Mouse (Mus musculus) testis, postnatal 10 days (tissue): ENCODE measurements around the gene Focad.

Experiments used
- DNase-seq: peaks from one replicate; pipeline ENCODE4 v3.0.0; 2021; ENCODE audit warnings: low spot score

Focad gene

DNA sequence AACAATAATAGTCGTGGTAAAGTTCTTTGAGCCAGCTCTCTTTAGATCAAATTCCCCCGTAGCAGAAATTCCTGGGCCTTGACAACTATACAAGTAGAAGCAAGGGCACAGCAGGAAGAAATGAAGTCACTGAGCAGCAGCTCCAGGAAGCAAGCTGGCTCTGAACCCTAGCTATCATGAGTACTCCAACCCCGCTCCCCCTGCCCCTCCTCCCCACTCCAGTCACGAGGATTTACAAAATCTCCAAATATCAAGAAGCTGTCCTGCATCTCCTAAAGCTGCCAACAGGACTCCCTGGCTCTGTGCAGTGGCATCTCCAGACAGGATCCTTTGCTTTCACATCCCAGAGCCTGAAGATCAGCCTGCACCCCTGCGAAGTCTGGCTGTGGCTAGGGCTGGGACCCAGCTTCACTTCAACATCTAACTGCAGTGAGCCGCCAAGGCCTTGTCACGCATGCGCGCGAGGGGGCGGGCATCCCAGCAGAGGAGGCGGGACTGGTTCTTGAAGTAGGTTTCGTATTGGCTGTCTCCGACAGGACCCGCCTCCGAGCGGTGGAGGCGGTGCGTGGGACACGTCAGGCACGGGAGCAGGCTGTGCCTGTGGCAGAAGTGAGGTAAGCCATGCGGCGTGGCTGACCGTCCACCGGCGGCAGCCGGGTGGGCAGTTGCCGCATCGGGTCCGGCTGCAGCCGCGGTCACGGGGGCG, at the start of gene Focad:
Gene Focad (plus strand): TSS at position 568 of the 706 bp plus-strand sequence.
- DNase-seq = peak; percentile 98

DNA sequence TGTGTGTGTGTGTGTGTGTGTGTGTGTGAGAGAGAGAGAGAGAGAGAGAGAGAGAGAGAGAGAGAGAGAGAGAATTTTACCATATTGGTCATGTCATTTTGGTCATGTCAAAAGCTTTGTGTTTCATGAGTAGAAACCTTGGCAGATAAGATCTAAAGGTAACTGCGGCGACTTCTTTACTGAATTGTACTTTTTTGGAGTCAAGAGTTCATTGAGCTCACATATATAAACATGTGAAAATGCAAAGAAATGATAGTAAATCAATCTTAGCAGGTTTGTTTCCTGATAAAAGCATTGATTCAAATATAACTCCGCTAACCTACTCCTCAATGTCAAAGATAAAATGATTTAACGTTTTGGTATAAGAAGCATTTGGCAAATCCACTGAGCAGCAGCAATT, 49.3 kb upstream of the Focad start:
- no peak for DNase-seq

DNA sequence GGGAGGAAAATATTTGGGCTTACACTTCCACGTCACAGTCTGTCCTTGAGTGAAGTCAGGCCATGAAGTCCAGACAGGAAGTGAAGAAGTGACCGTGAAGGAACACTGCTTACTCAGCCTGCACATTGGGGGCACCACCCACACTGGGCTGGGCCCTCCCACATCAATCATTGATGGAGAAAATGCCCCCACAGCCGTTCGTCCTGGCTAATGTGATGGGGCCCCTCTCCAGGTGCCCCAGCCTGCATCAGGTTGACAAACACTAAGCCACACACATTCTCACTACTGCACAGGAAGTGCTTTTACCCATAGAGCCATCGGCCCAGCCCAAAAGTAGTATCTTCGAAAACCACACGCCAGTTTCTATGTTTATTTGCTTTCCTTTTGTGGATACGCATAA, 48.1 kb upstream of the Focad start:
- DNase-seq = no peak

DNA sequence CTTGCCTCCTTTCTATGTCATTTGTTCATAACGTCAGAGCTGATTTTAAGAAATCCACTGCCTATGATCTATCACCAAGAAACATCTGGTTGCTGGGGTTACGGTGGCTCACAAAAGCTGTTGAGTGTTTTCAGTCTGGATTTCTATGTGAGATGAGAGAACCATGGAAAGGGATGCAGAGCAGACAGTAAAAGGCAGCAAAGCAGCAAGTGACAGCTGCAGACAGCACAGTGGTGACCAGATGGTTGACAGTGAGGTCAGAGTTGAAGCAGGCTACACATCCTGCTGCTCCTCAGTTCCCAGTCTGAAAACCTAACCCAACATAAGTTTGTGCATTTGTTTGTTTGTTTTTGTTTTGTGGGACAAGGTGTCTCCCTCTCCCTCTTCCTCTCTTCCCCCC, 19.0 kb upstream of the Focad start:
- DNase-seq = no peak

DNA sequence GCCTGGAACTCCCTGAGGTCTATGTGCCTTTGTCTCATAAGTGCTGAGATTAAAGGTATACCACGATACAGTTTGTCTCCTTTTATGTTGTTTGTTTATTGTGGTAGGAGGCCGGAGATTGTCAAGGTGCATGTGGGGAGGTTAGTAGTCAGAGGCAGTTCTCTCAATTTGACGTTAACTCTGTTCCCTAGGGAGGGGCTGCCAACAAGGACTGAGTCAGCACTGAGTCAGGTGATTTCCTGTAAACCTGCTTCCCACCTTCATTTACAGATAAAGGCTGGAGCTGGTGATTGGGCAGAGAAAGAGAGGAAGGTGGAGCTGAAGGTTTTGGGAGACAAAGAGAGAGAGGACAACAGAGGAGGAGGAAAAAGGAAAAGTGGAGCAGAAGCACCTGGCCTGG, 15.4 kb upstream of the Focad start:
- DNase-seq = no peak

DNA sequence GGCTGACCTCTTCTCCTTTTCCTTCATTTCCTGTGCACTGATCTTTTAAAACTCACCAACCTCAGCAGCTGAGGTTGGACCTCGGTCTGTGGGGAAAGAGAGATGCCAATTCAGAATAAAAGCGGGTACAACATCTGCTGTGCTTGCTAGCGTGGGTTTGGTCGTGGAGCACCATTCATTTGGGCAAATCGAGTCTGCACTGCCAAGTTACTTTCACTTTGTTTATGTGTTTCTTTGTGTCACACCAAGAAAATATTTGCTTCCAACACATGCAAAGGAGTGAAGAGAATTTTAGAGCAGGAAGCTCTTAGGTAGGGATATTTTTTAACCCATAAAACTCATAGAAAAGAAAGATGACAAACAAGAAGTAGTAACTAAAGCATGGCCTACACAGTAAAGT, 13.0 kb upstream of the Focad start:
- no peak for DNase-seq

DNA sequence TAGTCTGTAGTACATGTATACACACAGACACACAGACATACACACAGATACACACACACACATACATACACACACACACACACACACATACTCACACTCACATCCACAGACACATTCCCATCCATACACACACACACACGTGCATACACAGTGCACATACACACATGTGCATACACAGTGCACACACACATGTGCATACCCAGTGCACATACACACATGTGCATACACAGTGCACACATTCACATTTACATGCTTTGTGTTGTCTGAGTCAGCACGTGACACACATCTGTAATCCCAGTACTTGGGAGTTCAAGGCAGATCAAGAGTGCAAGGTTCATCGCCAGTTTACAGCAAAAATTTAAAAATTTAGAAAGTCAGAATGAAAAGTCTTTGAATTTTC, 12.5 kb upstream of the Focad start:
- DNase-seq = no peak

DNA sequence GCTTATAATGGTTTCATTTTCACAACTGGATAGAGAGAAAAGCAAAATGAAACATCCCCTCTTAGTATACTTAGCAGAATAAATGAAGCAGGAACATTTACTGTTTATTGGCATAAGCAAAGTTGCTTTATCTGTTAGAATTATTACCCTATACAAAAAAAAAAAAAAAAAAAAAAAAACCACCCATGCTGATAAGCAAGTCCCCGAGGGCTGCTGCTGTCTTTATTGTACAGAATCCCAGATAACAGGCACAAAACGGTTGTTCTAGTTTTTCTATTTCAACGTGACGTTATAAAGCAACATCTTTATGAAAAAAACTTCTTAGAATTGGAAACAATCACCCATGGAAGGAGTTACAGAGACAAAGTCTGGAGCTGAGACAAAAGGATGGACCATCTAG, 12.0 kb upstream of the Focad start:
- no peak for DNase-seq

DNA sequence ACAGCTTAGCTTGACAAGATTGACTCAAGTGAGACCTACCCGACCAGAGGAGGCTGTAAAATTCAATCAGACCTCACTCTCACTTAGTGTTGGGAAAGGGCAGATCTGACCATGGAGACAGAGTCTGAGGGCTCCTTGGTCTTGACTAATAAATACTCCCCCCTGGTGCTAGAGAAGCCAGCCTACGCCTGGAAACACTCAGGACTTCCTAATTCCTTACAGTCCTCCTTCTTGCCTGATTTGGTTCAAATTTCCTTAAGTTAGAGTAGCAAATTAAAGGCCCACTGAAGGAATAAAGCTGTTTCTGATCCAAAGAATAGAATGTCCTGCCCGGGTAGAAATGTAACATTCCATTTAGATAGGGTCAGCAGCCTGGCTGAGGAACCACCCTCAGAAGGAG, 10.6 kb upstream of the Focad start:
- no peak for DNase-seq

DNA sequence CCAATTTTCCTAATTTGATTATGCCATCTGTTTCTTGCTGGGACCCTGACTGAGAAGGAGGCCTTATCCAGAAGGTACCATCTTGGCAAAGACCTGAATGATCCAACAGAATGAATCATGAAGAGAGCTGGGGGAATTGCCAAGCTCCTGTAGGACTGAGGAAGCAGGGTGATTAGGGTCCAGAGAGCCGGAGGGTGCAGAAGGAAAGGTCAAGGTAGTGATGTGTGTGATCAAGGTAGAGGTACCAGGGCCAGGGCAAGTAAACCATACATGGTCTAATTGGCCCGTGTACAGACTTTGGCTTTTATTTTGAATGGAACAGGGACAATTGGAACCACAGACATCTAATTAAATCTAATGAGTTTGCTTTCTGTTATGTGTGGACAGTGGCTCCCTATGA, 4.1 kb upstream of the Focad start:
- no peak for DNase-seq

DNA sequence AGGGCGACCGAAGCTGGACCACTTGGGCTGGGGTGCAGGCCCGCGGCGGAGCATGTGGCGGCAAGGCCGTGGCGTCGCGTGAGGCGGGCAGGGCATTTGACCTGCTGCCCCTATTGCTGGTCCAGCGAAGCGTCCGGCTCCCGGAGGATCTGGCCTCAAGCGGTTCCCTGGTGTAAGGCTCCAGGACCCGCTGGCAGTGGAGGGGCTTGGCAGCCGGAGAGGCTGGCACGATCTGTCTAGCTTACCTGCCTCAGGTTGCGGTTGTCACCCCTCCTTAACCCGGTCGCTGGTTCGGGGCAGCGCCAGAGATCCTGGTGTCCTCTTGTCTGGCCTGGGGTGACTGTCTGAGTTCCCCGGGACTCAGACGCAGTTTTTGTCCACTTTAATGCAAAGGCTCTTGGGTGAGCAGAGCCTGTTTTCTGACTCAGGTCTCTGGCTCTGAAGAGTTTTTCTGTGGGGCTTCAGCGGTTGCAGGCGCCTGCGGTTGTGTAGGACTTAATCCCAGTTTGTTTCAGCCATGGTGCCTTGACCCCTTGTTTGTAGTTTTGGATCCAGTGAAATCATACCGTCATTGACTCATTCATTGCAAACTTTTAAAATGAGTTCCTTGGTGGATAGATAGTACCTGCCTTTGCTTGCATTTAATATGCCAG, 465 bp downstream of the Focad start:
- DNase-seq = no peak

DNA sequence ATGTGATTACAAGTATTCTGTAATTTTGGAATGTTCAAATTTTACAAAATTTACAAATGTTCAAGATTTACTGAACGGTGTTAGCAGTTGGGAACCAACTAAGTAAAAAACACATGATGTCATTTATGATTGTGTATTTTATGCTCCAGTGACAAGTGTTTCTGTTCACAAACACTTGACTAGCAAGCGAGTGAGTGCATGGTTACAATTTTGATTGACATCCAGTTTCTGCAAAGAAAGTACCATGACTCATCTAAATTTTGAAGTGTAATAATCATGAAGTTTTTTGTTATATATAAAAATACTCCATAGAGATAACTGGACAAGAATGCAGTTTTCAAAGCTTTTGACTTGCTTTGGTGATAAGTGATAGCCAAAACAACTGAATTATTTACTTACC, 1.3 kb downstream of the Focad start:
- DNase-seq = no peak

DNA sequence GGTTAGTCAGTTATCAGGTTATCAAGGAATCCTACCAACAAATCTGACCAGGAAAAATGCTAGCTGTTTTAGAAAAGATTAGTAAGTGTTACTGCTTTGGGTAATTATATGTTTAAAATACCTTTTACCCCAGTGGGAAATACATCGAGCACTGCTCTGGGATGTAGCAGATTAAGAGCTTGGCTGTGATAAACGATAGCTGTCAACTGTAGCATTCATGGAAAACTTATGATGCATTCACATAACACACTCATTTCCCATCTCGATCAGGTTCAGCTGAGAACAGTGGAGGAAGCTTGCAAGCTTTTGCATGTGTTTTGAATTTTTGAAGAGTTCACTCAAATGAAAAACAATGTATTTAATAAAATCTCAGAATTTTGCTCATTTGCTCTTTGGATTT, 14.2 kb downstream of the Focad start:
- no peak for DNase-seq

DNA sequence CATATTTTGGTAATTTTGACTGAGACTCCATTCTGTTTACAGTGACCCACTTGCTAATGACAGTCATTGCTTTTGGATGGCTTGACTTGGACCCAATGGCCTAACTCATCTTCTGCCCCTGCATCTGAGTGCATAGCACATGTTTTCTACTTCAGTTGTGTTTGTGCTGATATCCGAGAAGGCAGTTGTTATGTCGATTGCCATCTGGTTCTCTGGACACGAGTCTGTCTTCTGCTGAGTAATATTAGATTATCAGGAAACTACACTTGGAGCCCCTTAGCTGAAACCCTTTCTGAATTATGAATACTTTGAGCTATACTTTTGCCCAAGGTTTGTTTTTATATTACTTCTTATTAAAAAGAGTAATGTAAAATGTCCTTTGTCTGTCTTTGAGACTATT, 22.9 kb downstream of the Focad start:
- DNase-seq = no peak

DNA sequence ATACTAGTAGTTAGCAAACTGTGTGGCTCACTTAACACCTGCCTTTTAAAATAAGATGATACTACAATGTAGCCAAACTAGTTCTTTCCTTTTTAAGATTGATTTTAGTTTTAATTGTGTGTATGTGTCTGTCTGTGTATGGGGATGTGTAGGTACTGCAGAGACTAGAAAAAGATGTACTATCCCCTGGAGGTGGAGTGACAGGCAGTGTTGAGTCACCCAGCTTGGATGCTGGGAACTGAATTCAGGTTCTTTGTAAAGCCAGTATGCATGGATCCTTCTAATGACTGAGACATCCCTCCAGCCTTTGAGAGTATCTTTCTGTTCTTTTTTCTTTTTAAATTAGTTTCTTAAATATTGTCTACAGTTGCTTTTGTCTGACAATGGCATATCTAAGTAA, 23.5 kb downstream of the Focad start:
- no peak for DNase-seq

DNA sequence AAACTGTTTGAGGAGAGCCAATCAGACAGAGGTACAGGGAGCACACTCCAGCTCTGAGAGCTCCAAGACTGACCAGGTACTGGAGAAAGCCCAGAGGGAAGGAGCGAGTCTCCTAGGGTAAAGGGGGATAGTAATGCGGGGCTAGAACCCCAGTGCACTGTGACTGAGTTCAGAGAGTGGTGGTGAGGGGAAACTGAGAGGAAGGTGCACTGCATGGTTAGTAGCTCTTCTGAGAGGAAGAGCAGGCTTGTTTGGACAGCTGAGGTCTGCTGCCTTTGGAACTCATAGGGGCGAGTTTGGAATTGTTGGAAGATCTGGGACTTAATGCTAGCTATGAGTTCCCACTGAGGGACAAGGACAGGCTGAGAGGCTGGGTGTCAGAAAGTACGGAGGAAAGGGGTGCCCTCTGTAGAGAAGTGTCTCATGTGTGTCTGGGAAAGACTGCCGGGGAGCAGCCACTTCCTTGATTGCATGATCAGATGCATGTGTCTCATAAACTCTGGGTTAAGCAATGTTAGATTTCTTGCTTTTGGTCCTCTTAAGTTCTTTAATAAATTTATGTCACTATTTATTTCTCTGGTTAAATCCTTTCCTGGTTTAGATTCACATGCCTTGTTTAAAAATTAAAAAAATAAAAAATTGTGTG, 24.4 kb downstream of the Focad start:
- no peak for DNase-seq

DNA sequence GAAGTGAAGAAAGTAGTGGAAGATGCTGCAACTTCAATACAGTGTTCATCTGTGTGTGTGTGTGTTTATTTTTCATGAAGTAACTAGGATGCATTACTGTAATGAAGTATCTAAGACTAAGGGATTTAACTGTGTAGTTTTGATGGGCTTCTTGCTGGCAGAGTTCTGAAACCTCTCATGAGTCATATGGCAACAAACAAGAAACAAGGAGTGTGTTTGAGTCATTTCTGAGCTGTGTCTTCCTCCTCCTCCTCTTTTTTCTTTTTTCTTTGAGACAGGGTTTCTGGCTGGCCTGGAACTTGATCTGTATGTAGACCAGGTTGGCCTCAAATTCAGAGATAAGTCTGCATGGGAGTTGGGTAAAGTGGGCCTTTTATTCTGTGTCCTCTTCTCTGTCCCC, 25.7 kb downstream of the Focad start:
- DNase-seq = no peak

DNA sequence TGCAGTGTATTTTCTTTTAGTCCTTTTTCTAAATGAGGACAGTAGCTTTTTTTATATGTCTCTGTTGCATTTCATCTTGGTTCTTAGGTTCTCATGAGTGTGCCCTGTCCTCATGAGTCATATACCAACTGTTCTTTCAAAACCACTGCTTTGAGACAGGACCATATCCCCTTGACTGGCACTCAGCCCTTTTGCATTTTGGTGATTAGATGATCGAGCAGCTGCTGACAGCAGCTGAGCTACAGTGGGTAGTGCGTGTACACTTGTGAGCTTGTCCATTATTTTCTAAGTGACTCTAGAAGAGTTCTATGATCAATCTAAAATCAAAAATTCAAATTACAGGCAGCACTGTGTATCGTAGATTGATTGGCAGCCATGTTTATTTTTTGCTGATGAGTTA, 28.0 kb downstream of the Focad start:
- DNase-seq = no peak

DNA sequence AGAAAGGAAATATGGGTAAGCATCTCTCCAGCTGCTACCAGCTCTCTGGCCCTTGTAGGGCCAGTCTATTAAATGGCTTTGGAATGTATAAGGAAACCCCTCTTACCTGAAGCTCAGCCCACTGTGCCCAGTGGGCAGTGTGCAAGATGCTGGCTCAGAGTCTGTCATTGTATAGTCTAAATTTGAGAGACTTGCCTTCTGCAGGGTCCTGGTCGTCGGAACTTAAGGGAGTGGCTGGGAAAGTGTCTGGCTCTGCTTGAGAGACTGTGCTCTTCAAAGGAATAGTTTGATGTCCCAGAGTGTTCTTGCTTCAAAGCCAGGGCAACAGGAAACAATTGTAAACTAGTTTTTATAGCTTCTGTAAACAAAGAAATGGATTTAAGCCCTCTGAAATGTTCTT, 41.5 kb downstream of the Focad start:
- DNase-seq = no peak

DNA sequence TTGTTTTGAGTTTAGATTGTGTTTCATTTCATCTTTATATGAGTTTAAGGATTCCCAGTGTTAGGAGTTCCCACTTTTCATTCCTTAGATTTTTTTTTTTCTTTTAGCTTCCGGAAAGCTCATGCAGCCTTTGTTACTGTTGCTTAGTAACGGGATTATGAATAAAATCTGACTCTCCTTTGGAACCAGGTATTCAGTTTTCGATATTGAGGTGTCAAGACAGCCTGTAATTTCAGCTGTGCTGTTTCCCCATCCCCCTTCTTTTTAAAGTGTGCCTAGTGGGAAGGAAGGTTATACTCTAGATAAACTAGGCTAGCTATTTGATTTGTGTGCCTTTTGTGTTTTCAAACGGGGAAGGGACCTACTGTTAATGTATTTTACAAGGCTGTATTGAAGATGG, 42.1 kb downstream of the Focad start:
- DNase-seq = no peak

DNA sequence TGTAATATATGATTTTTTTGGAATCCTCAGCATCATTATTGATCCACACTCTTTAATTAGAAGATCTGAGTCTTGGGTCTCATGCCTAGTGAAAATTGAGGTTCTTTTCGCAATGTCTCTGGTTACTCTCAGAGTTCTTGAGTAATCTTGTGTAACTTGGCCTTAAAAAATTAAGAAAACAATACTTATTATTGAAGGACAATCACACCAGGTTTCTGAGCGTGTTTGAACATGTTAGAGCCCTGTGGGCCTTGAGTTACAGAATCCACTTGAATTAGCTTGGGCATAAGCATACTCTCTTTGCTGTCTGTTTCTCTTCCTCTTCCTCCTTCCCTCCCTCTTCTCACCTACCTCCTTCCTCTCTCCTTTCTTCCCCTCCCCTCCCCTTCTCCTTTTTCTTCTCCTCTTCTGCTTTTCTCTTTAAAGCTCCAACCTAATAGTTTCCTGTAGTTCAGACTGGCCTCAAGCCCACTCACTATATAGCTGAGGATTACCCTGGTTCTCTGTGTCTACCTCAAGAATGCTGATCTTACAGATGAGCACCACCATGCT, 44.0 kb downstream of the Focad start:
- no peak for DNase-seq

DNA sequence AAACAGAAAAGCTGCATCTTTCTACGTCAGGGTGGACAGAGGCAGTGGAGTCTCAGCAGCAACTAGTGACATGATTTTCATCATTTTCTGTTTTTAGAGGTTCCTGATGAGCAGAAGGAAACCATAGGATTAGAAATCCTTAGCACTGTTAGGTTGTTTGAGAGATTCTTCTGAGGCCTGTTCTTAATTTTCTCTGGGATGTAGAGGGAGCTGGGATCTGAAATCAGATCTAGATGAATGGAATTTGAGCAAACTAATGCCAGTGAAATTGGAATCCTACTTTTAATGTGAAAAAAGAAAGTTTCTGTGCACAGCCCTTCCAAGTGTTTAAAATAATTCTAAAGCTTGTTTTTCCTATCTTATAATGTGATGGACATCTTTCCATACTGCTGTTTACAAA, 55.0 kb downstream of the Focad start:
- no peak for DNase-seq

DNA sequence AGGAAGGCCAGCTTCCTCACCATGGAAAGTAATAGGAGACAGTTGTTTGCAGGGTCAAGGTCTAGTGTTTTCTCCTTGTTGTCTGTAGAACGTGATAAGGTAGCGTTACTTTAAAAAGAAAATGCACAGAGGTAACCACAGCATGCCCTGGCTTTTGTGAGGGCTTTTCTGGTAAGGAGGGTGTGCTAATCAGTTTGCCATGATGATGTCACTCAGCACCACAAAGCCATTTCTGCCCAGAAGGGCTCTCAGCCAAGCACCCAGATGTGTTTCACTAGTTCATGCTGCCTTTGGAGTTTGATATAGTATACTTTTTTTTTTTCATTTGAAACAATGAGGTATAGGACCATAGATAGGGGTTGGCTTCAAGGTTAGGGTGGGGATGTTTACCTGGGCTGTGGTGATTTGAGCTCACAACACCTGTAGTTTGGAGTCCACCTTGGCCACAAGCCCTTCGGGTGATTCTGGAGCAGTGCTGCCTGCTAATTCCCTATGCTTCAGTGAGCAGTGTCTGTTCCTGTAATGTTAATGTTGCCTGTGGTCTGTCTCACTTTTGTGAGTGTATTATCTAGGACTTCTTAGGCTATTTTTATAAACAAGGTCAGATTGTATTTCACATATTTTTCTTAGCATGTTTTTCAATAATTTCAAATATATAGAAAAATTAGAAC, 61.2 kb downstream of the Focad start:
- no peak for DNase-seq
